Mouse (Mus musculus) ovary, postnatal 10 days (tissue): ENCODE results near the gene Pafah1b3.
"Not testable (repeated sequence)": the region's sequence is repeated elsewhere in the genome, so short reads cannot be mapped to it uniquely, and the experiment has no call there.

Experiments
- DNase-seq: peaks from one replicate; pipeline ENCODE4 v3.0.0; 2022; ENCODE audit warnings: low spot score

The Pafah1b3 gene

GRCm38 (mm10) chr7:25267751-25268463 lies 29.9 kb downstream of the Pafah1b3 start:
- DNase-seq = peak; percentile 98

GRCm38 (mm10) chr7:25267301-25267750 lies 30.5 kb downstream of the Pafah1b3 start, which contains the start of gene Cic:
Cic (plus strand) TSS chr7:25267704.
- DNase-seq = no peak

GRCm38 (mm10) chr7:25266180-25266962 lies 31.4 kb downstream of the Pafah1b3 start:
- no peak for DNase-seq

- not testable (repeated sequence) for DNase-seq
Observed at GRCm38 (mm10) chr7:25265743-25266142, 32.0 kb downstream of the Pafah1b3 start.

- no peak for DNase-seq
Observed at GRCm38 (mm10) chr7:25263968-25264870, 33.6 kb downstream of the Pafah1b3 start.

GRCm38 (mm10) chr7:25261896-25262295 lies 35.9 kb downstream of the Pafah1b3 start:
- no peak for DNase-seq

GRCm38 (mm10) chr7:25251822-25252221 lies 46.0 kb downstream of the Pafah1b3 start:
- DNase-seq = no peak

- DNase-seq = peak; percentile 48
Observed at GRCm38 (mm10) chr7:25251071-25251791, 46.6 kb downstream of the Pafah1b3 start.

GRCm38 (mm10) chr7:25250141-25250972 lies 47.4 kb downstream of the Pafah1b3 start, which contains the start of gene Erf:
Erf (minus strand) TSS chr7:25250761.
- DNase-seq = peak; percentile 94

- DNase-seq = peak; percentile 57
Observed at GRCm38 (mm10) chr7:25249314-25250140, 48.3 kb downstream of the Pafah1b3 start.

- DNase-seq = peak; percentile 52
Observed at GRCm38 (mm10) chr7:25248846-25249313, 48.9 kb downstream of the Pafah1b3 start.

GRCm38 (mm10) chr7:25248018-25248647 lies 49.7 kb downstream of the Pafah1b3 start:
- DNase-seq = no peak

GRCm38 (mm10) chr7:25247498-25247897 lies 50.3 kb downstream of the Pafah1b3 start:
- no peak for DNase-seq

GRCm38 (mm10) chr7:25246759-25247137 lies 51.0 kb downstream of the Pafah1b3 start:
- no peak for DNase-seq

GRCm38 (mm10) chr7:25246079-25246758 lies 51.6 kb downstream of the Pafah1b3 start:
- DNase-seq = no peak
